Mouse (Mus musculus) testis, adult 2 months (tissue): ENCODE measurements around the gene Armc10.

ENCODE experiments used
- CTCF ChIP-seq: fragments of 200-500 bp; IDR thresholded peaks from 2 replicates; pipeline ENCODE4 v1.5.1; 2012; ENCODE audit warnings: low read depth, mild to moderate bottlenecking, inconsistent platforms, low read length, moderate library complexity; ENCODE audit not compliant: control insufficient read depth, insufficient read depth, insufficient replicate concordance
- POLR2A ChIP-seq: fragments of 200-500 bp; IDR thresholded peaks from 2 replicates; pipeline ENCODE4 v1.6.1; 2012; ENCODE audit warnings: low read depth, mild to moderate bottlenecking, inconsistent platforms, low read length, moderate library complexity; ENCODE audit not compliant: control insufficient read depth

DNA sequence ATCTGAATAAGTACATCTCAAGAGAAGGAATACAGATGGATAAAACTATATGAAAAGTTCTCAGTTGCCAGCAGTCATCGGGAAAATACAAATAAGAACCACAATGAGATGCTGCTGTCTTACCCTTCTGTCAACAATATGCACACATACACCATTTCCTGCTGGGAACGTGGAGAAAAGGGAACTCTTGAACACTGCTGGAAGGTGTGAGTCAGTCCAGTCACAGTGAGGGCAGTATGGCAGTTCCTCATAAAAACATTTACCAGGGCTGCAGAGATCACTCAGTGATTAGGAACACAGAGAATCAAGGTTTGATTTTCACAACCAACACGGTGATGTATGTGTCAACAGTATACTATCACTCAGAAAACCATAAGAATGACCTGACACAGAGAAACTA is 34.6 kb upstream of the Armc10 start:
- TF ChIP-seq POLR2A (no peak), CTCF (no peak)
